Mouse (Mus musculus) heart, adult 2 months (tissue): ENCODE results near the gene Iffo2. TPM values are rescaled to one million over a fixed set of nuclear protein-coding genes. Genes with fewer than 3 reads are reported as not detected.

Experiments
- DNase-seq, 2 experiments: peaks; one replicate each; pipeline ENCODE4 v3.0.0; 2021
- H3K27ac ChIP-seq: fragments of 200-600 bp; 2 replicates; pipeline ENCODE4 v1.8.1; 2022
- H3K27me3 ChIP-seq: fragments of 200-500 bp; 2 replicates; pipeline ENCODE4 v1.6.1; 2012; ENCODE audit warnings: mild to moderate bottlenecking, low read length, inconsistent platforms, mixed read lengths; ENCODE audit not compliant: control insufficient read depth, insufficient read depth
- H3K36me3 ChIP-seq: fragments of 200-500 bp; 2 replicates; pipeline ENCODE4 v1.6.1; 2012; ENCODE audit warnings: low read length, inconsistent platforms; ENCODE audit not compliant: control insufficient read depth, insufficient read depth
- H3K4me1 ChIP-seq: fragments of 200-500 bp; 2 replicates; pipeline ENCODE4 v1.6.1; 2011; ENCODE audit warnings: low read length; ENCODE audit not compliant: control insufficient read depth, insufficient read depth
- H3K4me3 ChIP-seq: fragments of 200-600 bp; 2 replicates; pipeline ENCODE4 v1.8.1; 2022
- H3K79me2 ChIP-seq: fragments of 200-500 bp; replicated peaks from 2 replicates; pipeline ENCODE4 v1.6.1; 2012; ENCODE audit warnings: mild to moderate bottlenecking, inconsistent platforms, low read length, moderate library complexity, mixed read lengths; ENCODE audit not compliant: control insufficient read depth, insufficient read depth
- H3K9ac ChIP-seq: fragments of 200-500 bp; 2 replicates; pipeline ENCODE4 v1.6.1; 2012; ENCODE audit warnings: low read depth, mild to moderate bottlenecking, control low read depth, inconsistent platforms, low read length, mixed read lengths
- CTCF ChIP-seq: fragments of 200-600 bp; IDR thresholded peaks from 2 replicates; pipeline ENCODE4 v1.8.1; 2022; ENCODE audit warnings: antibody characterized with exemption, mild to moderate bottlenecking, moderate library complexity
- EP300 ChIP-seq: fragments of 200-500 bp; IDR thresholded peaks from 2 replicates; pipeline ENCODE4 v1.6.1; 2011; ENCODE audit warnings: low read depth, low read length, control low read depth; ENCODE audit not compliant: insufficient read depth
- POLR2A ChIP-seq: fragments of 200-500 bp; IDR thresholded peaks from 2 replicates; pipeline ENCODE4 v1.6.1; 2011; ENCODE audit warnings: mild to moderate bottlenecking, low read depth, low read length, control low read depth; ENCODE audit not compliant: insufficient read depth
- WGBS: fragments of 180-500 bp; shearing (Covaris S2); methylation state at CpG from one replicate; pipeline ENCODE4 v1.1.7; 2018; 5-methylcytosine and 5-hydroxymethylcytosine counted together
- intact Hi-C: fragments of 180-260 bp; cut with DNase I; formaldehyde crosslinking; loops from one replicate; pipeline ENCODE4 v1.15.1; 2025
- polyA plus RNA-seq: library from polyadenylated mRNA; depleted of rRNA; stranded (reverse); fragments of >200 nt; gene quantifications from 2 replicates; pipeline ENCODE4 v1.2.3, GENCODE M21; 2012
- total RNA-seq, 2 experiments: library from RNA; stranded (reverse); gene quantifications; 2 replicates each; pipeline ENCODE4 v1.2.3; 2021

Iffo2 gene
- total and polyA plus RNA-seq, 3 experiments, result 3.1 to 5.0 (median 4.9) TPM

DNA sequence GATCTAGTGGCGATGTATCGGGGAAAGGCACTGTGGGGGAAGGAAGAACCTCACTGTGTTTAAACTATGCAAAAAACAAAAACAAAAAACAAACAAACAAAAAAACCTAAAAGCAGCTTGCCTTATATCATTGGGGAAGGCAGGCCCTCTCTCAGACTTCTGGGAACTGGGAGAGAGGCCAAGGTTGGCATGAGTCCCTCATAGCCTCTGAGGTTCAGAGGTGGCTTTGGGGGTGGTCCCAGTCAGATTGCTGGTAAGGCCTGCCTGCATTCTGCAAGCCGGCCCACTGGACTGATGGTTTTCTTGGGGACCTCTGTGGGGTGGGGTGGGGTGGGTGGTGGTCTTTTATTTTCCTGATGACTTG, 86.6 kb downstream of the Iffo2 start:
- Histone ChIP-seq H3K4me1 (peaks cover 2% of the 10 kb centered on the region; the same call in 1 of the 2 replicates), H3K9ac (peak overlapping the region; percentile 37), H3K27ac (peak overlapping the region; percentile 71), H3K4me3 (peak overlapping the region; percentile 33; the same call in 1 of the 2 replicates), H3K36me3 (no peaks in the 10 kb centered on the region), H3K79me2 (no peaks in the 10 kb centered on the region), H3K27me3 (no peaks in the 10 kb centered on the region)
- no peak for TF ChIP-seq CTCF
- no peak for TF ChIP-seq EP300
- no peak for TF ChIP-seq POLR2A
- intact Hi-C loops, result no loop called here
- WGBS, result 36% methylated on average over 3 of the region's 3 CpGs
- no peak for DNase-seq

DNA sequence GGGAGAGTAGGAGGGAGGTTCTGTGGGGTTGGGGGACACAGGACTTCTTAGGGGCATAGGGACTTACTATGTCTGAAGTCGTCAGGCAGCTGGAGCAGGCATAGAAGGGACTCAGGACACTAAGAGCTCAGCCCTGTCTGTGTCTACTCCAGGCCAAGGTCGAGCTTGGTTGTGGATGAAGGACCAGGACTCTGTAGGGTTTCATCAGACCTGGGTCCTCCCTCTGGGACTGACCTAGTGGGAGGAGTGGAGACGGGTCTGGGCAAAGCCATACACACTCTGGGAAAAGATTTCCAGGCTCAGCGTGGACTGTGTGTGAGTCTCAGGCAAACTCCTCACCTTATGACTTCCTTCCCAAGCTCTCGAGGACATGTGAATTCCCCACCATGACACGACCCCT, 89.4 kb downstream of the Iffo2 start:
- 70% methylated on average over 6 of the region's 6 CpGs for WGBS
- no peak overlapping the region for H3K9ac ChIP-seq
- no peaks in the 10 kb centered on the region for H3K27me3 ChIP-seq
- H3K4me1 ChIP-seq, result peaks cover 6% of the 10 kb centered on the region
- DNase-seq, result no peak
- H3K36me3 ChIP-seq, result no peaks in the 10 kb centered on the region
- H3K4me3 ChIP-seq, result no peak overlapping the region
- H3K79me2 ChIP-seq, result no peaks in the 10 kb centered on the region
- intact Hi-C loops, result no loop called here
- TF ChIP-seq EP300 (no peak), CTCF (no peak), POLR2A (no peak)
- H3K27ac ChIP-seq, result no peak overlapping the region

- H3K79me2 ChIP-seq, result no peaks in the 10 kb centered on the region; the same call in 1 of the 2 replicates
- peak; percentile 89 to 93 for DNase-seq
- intact Hi-C loops, result no loop called here
- no peaks in the 10 kb centered on the region for H3K36me3 ChIP-seq
- WGBS, result under 1% methylated on average over 38 of the region's 38 CpGs
- H3K4me3 ChIP-seq, result peak within 1 kb of the TSS; percentile 79
- H3K27ac ChIP-seq, result peak within 1 kb of the TSS; percentile 99
- peak within 1 kb of the TSS; percentile 80 for H3K9ac ChIP-seq
- peaks cover 4% of the 10 kb centered on the region for H3K4me1 ChIP-seq
- TF ChIP-seq EP300, result peak; percentile 68; the same call in 1 of the 2 replicates
- TF ChIP-seq POLR2A, result peak; percentile 97
- TF ChIP-seq CTCF, result 0 out of 2 replicates have a peak, but pooled peaks have one; percentile 8
- no peaks in the 10 kb centered on the region for H3K27me3 ChIP-seq
These were observed 92.3 kb downstream of the Iffo2 start, which contains the start of gene Aldh4a1 for GRCm38 (mm10) chr4:139622373-139623282. Gene Aldh4a1, plus strand, starts transcription at chr4:139622866.

DNA sequence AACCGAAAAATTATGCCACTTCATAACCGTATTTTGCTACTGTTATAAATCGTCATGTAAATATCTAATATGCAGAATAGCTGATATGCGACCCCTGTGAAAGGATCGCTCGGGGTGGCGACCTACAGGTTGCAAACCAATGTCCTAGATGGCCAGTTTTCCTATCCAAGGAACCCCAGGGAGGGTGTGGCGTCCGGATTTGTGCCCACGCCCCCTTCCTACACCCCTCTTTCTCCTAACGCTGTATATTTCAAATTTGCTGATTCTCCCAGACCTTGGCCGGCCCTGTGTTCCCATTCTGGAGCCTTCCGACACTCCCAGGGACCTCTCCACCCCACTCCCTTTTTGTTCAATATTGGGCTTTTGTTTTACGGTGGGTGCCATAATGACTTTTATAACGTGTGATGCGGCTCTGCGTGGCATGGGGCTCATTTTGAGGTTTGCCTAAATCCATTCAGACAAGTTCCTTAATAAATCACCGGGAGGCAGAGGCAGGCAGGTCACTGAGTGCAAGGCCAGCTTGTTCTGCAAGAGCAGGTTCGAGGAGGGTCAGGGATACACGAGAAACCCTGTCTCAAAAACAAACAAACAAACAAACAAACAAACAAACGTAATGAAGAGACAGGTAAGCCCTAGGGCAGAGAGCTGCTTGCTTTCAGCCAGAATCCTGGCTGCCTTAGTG, 93.2 kb downstream of the Iffo2 start:
- intact Hi-C loops, result no loop called here
- 29% methylated on average over 21 of the region's 21 CpGs for WGBS
- H3K4me3 ChIP-seq, result peak overlapping the region; percentile 79
- H3K27me3 ChIP-seq, result no peaks in the 10 kb centered on the region
- peaks cover 4% of the 10 kb centered on the region for H3K4me1 ChIP-seq
- H3K36me3 ChIP-seq, result no peaks in the 10 kb centered on the region
- peak overlapping the region; percentile 80 for H3K9ac ChIP-seq
- DNase-seq, result no peak
- peak overlapping the region; percentile 99 for H3K27ac ChIP-seq
- no peaks in the 10 kb centered on the region; the same call in 1 of the 2 replicates for H3K79me2 ChIP-seq
- TF ChIP-seq POLR2A (no peak), EP300 (no peak), CTCF (no peak)

DNA sequence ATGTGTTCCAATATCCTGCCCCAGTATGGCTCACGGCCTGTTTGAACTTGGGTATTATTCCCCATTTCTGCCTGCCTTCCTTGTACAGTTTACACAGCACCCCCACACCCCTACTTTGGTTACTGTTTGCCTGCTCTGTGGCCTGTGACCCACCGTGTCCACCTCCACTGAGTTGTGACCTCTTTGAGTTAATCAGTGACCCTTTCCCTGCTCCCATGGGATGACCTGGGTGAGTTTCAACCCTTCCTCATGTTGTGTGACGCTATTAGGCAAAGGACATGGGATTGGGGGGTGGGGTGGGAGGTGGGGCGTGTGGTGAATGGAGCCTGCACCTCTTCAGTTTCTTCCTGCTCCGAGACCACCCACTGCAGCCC, 93.8 kb downstream of the Iffo2 start:
- Histone ChIP-seq H3K27me3 (no peaks in the 10 kb centered on the region), H3K27ac (no peak overlapping the region), H3K79me2 (no peaks in the 10 kb centered on the region; the same call in 1 of the 2 replicates), H3K4me3 (no peak overlapping the region), H3K9ac (no peak overlapping the region), H3K36me3 (no peaks in the 10 kb centered on the region), H3K4me1 (peaks cover 4% of the 10 kb centered on the region)
- intact Hi-C loops, result no loop called here
- TF ChIP-seq CTCF, result no peak
- no peak for TF ChIP-seq POLR2A
- no peak for TF ChIP-seq EP300
- WGBS, result 71% methylated on average over 5 of the region's 5 CpGs
- DNase-seq, result no peak
